Mouse (Mus musculus) limb, embryonic 10.5 days (tissue): ENCODE results near the gene AW822073. TPM values are rescaled to one million over a fixed set of nuclear protein-coding genes. Genes with fewer than 3 reads are reported as not detected.
"Not testable (repeated sequence)": the region's sequence is repeated elsewhere in the genome, so short reads cannot be mapped to it uniquely, and the experiment has no call there.

Source experiments
- DNase-seq: peaks from one replicate; pipeline ENCODE4 v3.0.0-alpha.2; 2017; ENCODE audit warnings: low spot score
- H3K27ac ChIP-seq: fragments of 300-500 bp; sonication (generic); 2 replicates; pipeline ENCODE4 v1.5.1; 2016; ENCODE audit warnings: mild to moderate bottlenecking
- H3K27me3 ChIP-seq: fragments of 300-500 bp; sonication (generic); 2 replicates; pipeline ENCODE4 v1.6.1; 2016; ENCODE audit warnings: low read depth, mild to moderate bottlenecking; ENCODE audit not compliant: poor library complexity, severe bottlenecking
- H3K36me3 ChIP-seq: fragments of 300-500 bp; sonication (generic); 2 replicates; pipeline ENCODE4 v1.6.1; 2016; ENCODE audit warnings: mild to moderate bottlenecking, moderate library complexity
- H3K4me1 ChIP-seq: fragments of 300-500 bp; sonication (generic); 2 replicates; pipeline ENCODE4 v1.6.1; 2016
- H3K4me3 ChIP-seq: fragments of 300-500 bp; sonication (generic); 2 replicates; pipeline ENCODE4 v1.5.1; 2016; ENCODE audit warnings: mild to moderate bottlenecking, moderate library complexity
- H3K9me3 ChIP-seq: fragments of 300-500 bp; sonication (generic); replicated peaks from 2 replicates; pipeline ENCODE4 v1.6.1; 2016; ENCODE audit warnings: mild to moderate bottlenecking
- WGBS: fragments of 180-500 bp; shearing (Covaris S2); methylation state at CpG from one replicate; pipeline ENCODE4 v1.1.7; 2016; 5-methylcytosine and 5-hydroxymethylcytosine counted together
- polyA plus RNA-seq: library from polyadenylated mRNA; unstranded; fragments of >200 nt; fragmentation: Nextera tagmentation; extraction: Ambion mirVana; gene quantifications from 2 replicates; pipeline ENCODE4 v1.2.1, GENCODE M21; 2016

AW822073 gene
- not detected in 2 replicates for polyA plus RNA-seq

DNA sequence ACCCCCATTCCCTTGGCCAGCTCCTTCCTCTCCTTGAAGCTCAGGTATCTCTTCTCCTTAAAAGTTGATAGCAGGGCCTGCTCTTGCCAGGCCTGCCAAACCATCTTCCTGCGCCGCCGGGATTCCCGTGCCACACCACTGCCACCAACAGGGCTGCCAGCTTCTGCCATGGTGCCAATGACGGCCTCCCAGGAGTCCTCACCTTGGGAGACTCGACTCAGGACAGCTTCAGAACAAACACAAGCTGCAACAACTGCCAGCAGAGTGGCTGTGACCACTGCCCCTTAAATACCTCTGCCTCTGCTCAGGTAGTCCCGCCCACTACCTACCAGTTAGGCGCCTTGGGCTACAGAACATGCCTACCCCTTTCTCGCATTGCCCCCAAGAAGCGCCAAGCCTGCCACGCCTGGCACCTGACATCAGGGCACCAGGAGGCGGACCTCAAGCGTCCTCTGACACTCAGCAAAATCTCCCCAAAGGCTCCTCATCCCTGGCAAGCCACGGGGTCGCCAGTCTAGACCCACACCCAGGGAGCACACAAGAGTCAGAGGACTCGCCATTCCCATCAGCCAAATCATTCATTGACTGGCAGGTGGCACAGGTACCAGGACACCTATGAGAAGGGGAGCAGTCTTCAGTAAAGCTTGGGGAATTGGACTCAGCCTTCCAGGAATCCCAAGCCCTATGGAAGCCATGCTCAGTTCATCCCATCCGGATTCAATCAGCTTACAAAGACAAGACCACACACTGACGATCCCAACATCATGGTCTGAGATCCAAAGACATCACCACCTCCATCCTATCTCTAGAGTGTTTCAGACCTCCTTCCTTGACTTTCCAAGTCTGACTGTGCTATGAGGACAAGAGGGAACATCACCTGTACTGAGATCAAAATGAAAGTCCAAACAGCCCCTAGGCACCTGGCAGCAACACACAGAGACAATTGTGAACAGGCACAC is at the start of gene AW822073:
AW822073 (minus strand) TSS at position 104 of the 959 bp plus-strand sequence.
- peak; percentile 49 for DNase-seq
- 87% methylated on average over 18 of the region's 18 CpGs for WGBS

DNA sequence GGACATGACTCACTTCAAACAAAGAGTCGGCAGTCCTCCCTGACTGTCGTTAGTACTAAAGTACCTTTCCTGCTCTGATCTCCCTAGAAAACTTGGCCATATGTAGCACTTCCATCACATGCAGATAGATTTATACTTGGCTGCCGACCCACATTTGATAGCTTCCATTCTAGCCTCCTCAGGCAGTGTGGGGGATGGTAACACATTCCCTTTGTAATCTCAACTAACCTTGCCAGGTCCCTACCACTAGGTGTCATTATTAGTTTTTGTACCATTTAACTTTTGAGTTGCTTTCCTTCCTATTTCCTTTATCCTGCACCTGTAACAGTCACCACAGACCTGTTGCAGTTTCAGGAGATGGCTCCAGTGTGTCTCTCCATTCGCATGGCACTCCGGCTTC is 33.7 kb upstream of the AW822073 start:
- Histone ChIP-seq H3K36me3 (peaks cover 49% of the 10 kb centered on the region), H3K4me1 (peaks cover 7% of the 10 kb centered on the region; the same call in 1 of the 2 replicates), H3K27ac (no peak overlapping the region), H3K4me3 (no peak overlapping the region), H3K27me3 (no peaks in the 10 kb centered on the region), H3K9me3 (no peaks in the 10 kb centered on the region)
- WGBS, result 79% methylated on average over 5 of the region's 5 CpGs
- DNase-seq, result no peak

More for the DNA sequence above, at the start of gene AW822073:
- not testable (repeated sequence) for H3K4me1 ChIP-seq, H3K27me3 ChIP-seq, H3K4me3 ChIP-seq, H3K36me3 ChIP-seq, H3K27ac ChIP-seq
- peaks cover 10% of the 10 kb centered on the region for H3K9me3 ChIP-seq

DNA sequence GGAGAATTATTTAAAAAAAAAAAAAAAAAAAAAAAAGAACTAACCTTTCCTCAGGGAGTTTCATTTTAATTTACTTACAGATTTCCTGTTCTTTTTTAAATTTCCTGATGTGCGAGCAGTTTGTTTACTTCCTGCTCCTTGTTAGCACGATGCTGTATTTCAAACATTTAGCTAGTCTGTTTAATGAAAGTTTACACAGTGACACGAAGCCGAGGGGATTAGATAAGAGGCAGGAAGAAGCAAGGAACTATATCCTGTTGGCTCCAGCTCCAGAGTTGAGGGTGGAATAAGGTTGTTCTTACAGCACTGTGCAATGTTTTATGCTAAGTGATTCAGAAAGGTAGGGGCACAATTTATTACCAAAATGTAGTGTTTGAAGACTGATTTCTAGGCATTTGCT is 31.2 kb upstream of the AW822073 start:
- no peaks in the 10 kb centered on the region for H3K27me3 ChIP-seq
- H3K4me1 ChIP-seq, result peaks cover 7% of the 10 kb centered on the region; the same call in 1 of the 2 replicates
- no peaks in the 10 kb centered on the region for H3K9me3 ChIP-seq
- WGBS, result 11% methylated on average over 4 of the region's 4 CpGs
- H3K27ac ChIP-seq, result peak overlapping the region; percentile 92; the same call in 1 of the 2 replicates
- H3K36me3 ChIP-seq, result peaks cover 28% of the 10 kb centered on the region
- DNase-seq, result no peak
- peak overlapping the region; percentile 81 for H3K4me3 ChIP-seq

DNA sequence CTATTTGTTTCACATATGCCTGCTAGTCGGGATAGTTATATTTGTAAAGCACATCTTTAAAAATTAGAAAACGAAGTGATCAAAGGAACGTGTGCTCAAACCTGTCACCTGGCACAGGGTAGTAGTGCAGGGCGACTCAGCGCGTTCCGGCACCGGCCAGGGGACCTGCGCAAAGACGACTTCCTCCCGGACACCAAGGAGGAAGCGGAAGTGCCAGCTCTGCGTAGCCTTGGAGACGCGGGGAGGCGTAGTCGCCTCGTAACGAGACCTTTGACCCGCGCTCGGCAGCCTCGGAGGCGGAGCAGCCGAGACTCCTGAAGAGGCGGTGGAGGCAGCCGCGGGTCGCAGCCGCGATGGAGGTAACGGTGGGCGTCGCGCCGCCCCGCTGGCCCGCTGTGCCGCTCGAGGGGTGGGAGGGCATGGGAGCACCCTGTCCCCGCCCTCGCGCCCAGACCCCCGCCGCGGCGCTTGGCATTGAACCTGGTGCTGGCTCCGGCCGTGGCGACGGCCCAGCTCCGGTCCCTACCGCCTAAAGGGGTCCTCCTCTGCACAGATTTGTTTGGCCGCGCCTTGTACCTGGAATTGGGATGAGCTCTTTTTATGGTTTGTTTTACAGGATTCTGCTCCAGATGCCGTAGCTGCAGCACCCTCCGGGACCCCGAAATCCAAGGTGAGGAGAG is 30.6 kb upstream of the AW822073 start, which contains the start of gene Gcc2:
Gcc2 (plus strand) TSS at position 285 of the 680 bp plus-strand sequence.
- H3K27ac ChIP-seq, result peak within 1 kb of the TSS; percentile 92

DNA sequence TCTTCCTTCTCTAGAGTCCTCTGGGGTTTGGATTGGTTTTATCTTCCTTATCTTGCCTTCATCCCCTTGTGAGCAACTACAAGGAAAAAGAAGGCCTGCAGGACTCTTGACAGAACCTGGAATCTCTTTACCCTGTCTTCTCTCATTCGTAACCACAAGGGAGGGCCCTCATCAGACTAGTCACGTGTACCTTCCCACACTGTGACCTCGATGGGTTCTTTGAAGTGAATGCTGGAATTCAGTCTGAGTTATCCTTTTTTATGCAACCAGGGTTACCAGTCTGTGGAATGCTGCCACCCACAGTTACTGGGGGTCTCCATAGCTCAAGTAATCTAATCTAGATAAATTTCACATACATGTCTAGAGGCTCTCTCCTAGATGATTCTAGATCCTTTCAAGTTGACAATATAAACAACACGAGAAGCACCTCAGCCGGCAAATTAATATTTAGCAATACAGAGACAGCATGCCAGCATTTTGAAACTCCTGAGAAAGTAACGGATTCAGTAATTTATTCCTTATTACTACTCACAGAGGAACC is 30.0 kb upstream of the AW822073 start:
- Histone ChIP-seq H3K9me3 (no peaks in the 10 kb centered on the region), H3K4me3 (peak overlapping the region; percentile 81), H3K36me3 (peaks cover 17% of the 10 kb centered on the region), H3K27me3 (no peaks in the 10 kb centered on the region), H3K4me1 (peaks cover 7% of the 10 kb centered on the region; the same call in 1 of the 2 replicates), H3K27ac (peak overlapping the region; percentile 92; the same call in 1 of the 2 replicates)
- DNase-seq, result no peak
- WGBS, result 47% methylated on average over 6 of the region's 6 CpGs

More for the DNA sequence above, 30.6 kb upstream of the AW822073 start, which contains the start of gene Gcc2:
- no peaks in the 10 kb centered on the region for H3K9me3 ChIP-seq
- H3K36me3 ChIP-seq, result peaks cover 24% of the 10 kb centered on the region
- peaks cover 7% of the 10 kb centered on the region; the same call in 1 of the 2 replicates for H3K4me1 ChIP-seq
- under 1% methylated on average over 58 of the region's 58 CpGs for WGBS
- no peaks in the 10 kb centered on the region for H3K27me3 ChIP-seq
- peak within 1 kb of the TSS; percentile 81 for H3K4me3 ChIP-seq
- peak; percentile 94 for DNase-seq

DNA sequence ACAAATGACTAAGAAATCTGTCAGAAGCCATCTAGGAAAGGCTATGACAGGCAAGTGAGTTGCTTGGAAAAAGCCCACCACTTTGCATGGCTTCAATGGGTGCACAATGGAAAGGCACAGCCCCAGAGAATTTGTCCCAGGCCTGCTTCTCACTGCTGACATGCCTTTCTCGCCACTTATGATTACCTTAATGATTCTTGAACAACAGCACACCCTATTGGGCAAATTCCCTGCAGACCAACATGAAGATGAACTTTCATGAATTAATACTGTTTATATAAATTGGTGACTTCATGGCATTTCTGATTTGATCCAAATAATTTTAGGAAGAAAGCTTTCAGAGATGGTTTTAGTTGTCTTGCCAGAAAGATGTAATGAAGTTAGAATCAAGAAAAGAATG is 24.8 kb upstream of the AW822073 start:
- no peak for DNase-seq

DNA sequence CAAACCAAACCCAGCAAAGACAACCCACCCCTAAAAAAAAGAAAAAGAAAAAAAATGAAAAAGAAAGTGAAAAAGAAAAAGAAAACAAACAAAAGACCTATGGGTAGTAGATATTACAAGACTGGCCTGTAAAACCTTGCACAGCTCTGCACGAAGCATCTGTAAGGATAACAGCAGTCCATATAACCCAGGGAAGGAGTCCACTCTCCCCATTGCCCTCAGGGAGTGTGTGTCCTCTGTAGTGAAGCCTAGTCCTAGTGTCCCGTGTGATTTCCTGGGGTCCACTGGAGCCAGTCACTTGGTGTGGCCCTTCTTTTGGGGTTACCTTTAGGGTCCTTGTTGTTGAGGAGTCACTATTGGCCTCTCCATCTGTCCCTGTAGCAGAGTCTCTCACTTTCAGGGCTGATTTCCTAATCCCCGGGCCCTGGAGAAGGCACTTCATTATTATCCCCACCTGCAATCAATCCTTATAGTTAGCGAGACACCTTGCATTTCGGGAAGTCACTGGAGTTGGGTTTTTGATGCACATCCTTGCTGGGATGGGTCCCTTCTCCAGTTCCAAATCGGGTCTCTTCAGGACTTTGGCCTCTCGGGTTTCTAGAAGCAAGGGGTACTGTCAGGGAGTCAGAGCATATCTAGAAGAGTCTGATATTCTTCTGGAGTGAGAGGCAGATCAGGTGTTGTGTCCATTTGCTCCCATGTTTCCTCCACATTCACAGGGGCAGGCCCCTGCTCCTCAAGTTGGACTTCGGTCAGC is 14.4 kb upstream of the AW822073 start:
- peak; percentile 62 for DNase-seq
- not testable (repeated sequence) for H3K27ac ChIP-seq, H3K9me3 ChIP-seq, H3K4me3 ChIP-seq, H3K27me3 ChIP-seq, H3K4me1 ChIP-seq, H3K36me3 ChIP-seq
- 82% methylated on average over 8 of the region's 8 CpGs for WGBS

More for the DNA sequence above, 24.8 kb upstream of the AW822073 start:
- no peaks in the 10 kb centered on the region for H3K27me3 ChIP-seq
- H3K4me3 ChIP-seq, result no peak overlapping the region
- H3K27ac ChIP-seq, result no peak overlapping the region
- WGBS, result 14% methylated on average over 1 of the region's 1 CpGs
- no peaks in the 10 kb centered on the region for H3K36me3 ChIP-seq
- 0 out of 2 replicates have a peak, but pooled peaks cover under 1% of the 10 kb centered on the region for H3K4me1 ChIP-seq
- H3K9me3 ChIP-seq, result no peaks in the 10 kb centered on the region

DNA sequence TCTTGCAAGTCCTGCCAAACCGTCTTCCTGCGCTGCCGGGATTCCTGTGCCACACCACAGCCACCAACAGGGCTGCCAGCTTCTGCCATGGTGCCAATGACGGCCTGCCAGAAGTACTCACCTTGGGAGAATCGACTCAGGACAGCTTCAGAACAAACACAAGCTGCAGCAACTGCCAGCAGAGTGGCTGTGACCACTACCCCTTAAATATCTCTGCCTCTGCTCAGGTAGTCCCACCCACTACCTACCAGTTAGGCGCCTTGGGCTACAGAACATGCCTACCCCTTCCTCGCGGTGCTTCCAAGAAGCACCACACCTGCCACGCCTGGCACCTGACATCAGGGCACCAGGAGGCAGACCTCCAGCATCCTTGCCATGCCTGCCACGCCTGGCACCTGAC is 11.9 kb upstream of the AW822073 start, which contains the start of gene Gm4981:
Gm4981 (minus strand) TSS at position 89 of the 400 bp plus-strand sequence.
- H3K4me3 ChIP-seq, result no peak within 1 kb of the TSS
- H3K4me1 ChIP-seq, result no peaks in the 10 kb centered on the region
- H3K27ac ChIP-seq, result no peak within 1 kb of the TSS
- 87% methylated on average over 10 of the region's 10 CpGs for WGBS
- H3K36me3 ChIP-seq, result no peaks in the 10 kb centered on the region
- DNase-seq, result peak; percentile 27
- H3K27me3 ChIP-seq, result no peaks in the 10 kb centered on the region
- H3K9me3 ChIP-seq, result peaks cover 15% of the 10 kb centered on the region

DNA sequence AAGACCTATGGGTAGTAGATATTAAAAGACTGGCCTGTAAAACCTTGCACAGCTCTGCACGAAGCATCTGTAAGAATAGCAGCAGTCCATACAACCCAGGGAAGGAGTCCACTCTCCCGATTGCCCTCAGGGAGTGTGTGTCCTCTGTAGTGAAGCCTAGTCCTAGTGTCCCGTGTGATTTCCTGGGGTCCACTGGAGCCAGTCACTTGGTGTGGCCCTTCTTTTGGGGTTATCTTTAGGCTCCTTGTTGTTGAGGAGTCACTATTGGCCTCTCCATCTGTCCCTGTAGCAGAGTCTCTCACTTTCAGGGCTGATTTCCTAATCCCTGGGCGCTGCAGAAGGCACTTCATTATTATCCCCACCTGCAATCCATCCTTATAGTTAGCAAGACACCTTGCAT is 10.3 kb upstream of the AW822073 start:
- H3K4me1 ChIP-seq, DNase-seq, H3K27ac ChIP-seq, H3K36me3 ChIP-seq, H3K27me3 ChIP-seq, H3K4me3 ChIP-seq: not testable (repeated sequence)
- WGBS, result 85% methylated on average over 4 of the region's 4 CpGs
- H3K9me3 ChIP-seq, result peaks cover 17% of the 10 kb centered on the region

DNA sequence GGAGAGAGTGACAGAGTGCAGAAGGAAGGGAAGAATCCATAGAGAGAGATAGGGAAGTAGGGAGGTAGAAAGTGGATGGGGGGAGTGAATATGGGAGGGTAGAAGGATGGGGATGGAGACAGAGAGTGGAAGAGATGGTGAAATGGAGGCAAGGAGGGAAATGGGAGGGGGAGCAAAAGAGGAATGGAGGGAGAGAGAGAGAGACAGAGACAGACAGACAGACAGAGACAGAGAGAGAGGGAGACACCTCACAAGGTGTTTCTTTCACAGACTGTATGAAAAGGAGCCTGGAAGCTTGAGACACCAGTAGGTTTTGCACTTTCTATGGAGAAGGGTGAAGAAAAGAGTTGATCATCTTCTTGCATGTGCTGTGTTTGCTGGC is 9.0 kb upstream of the AW822073 start:
- peaks cover 15% of the 10 kb centered on the region for H3K9me3 ChIP-seq
- not testable (repeated sequence) for H3K27me3 ChIP-seq, H3K4me1 ChIP-seq, H3K27ac ChIP-seq, H3K4me3 ChIP-seq, H3K36me3 ChIP-seq
- peak; percentile 28 for DNase-seq

DNA sequence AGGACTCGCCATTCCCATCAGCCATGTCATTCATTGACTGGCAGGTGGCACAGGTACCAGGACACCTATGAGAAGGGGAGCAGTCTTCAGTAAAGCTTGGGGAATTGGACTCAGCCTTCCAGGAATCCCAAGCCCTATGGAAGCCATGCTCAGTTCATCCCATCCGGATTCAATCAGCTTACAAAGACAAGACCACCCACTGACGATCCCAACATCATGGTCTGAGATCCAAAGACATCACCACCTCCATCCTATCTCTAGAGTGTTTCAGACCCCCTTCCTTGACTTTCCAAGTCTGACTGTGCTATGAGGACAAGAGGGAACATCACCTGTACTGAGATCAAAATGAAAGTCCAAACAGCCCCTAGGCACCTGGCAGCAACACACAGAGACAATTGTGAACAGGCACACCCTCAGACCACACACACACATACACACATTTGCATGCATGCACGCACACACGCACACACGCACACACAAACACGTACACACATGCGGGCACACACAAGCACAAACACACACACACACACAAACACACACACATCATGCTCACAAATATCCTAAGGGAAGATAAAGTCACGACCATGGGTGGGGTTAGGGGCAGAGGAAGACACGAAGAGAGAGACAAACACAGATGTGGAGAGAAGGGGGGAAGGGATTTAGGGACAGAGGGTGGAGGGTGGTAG is 8.5 kb upstream of the AW822073 start:
- H3K27me3 ChIP-seq, H3K27ac ChIP-seq, DNase-seq, H3K4me1 ChIP-seq, H3K4me3 ChIP-seq, H3K36me3 ChIP-seq: not testable (repeated sequence)
- H3K9me3 ChIP-seq, result peaks cover 15% of the 10 kb centered on the region
- WGBS, result 77% methylated on average over 10 of the region's 10 CpGs

DNA sequence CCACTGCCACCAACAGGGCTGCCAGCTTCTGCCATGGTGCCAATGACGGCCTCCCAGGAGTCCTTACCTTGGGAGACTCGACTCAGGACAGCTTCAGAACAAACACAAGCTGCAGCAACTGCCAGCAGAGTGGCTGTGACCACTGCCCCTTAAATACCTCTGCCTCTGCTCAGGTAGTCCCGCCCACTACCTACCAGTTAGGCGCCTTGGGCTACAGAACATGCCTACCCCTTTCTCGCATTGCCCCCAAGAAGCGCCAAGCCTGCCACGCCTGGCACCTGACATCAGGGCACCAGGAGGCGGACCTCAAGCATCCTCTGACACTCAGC is 7.9 kb upstream of the AW822073 start, which contains the start of gene Duxf3:
Duxf3 (minus strand) TSS at position 35 of the 329 bp plus-strand sequence.
- not testable (repeated sequence) for H3K27ac ChIP-seq, H3K4me3 ChIP-seq, DNase-seq, H3K4me1 ChIP-seq, H3K27me3 ChIP-seq, H3K36me3 ChIP-seq
- WGBS, result 89% methylated on average over 6 of the region's 8 CpGs
- H3K9me3 ChIP-seq, result peaks cover 14% of the 10 kb centered on the region
